Mouse (Mus musculus): Measurements from ENCODE around the gene Arhgef3. TPM values are rescaled to one million over a fixed set of nuclear protein-coding genes. Genes with fewer than 3 reads are reported as not detected.
A peak's percentile ranks its signal among the peaks of the same experiment; 100 is the strongest.

Gene Arhgef3
- total RNA-seq, 2 experiments from 2014 or later, result 8.1 to 10.9 TPM

DNA sequence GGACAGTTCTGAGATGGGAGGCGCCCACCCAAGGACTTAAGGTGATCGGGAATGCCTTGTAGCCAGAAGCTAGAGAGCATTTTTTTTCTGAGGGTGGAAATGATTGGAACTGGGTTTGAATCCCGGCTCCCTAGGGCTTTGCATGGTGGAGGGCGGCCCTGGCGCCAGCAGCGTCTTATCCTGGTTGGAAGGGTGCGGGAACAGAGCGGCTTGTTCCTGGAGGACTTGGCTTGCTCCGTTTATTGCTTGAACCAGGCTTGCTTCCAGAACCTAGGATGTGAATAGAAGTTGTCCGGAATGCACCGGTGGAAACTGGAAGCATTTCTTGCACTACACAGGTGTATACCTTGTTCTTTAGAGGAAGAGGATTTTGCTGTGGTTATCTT is 569 bp downstream of the Arhgef3 start:
- DNase-seq, result peak; percentile 61

- no peak for DNase-seq
Measured at GRCm38 (mm10) chr14:27115991-27116390, 1.3 kb downstream of the Arhgef3 start.

DNA sequence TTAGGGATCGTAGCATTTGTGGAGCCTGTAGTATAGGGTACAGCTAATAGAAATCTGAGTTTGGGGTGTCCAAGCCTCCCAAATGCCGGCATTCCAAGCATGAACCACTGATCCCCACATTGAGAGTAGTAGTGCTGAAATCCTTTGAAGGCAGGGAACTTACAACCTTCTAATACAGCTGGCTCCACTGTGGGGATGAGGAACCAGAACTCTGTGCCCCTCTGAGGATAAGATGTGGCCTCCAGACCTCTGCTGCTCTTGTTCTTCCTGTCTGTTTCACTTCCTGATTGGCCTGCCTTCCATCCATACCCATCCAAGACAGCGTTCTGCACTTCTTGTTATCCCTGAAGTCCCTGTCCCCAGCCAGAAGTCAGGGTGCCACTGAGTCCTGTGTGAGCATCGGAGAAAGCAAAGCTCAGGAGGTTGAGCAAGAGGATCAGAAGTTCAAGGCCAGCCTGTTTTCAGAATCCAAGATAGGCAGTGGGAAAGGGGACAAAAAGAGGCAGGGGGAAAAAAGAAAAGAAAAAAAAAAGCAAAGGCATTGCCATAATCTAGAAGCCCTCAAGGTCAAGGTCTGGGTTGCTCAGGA is 2.0 kb downstream of the Arhgef3 start:
- no peak for DNase-seq

- DNase-seq, result no peak
Measured at GRCm38 (mm10) chr14:27118546-27118945, 3.8 kb downstream of the Arhgef3 start.

GRCm38 (mm10) chr14:27122646-27123045 is 7.9 kb downstream of the Arhgef3 start:
- no peak for DNase-seq

GRCm38 (mm10) chr14:27123543-27123942 is 8.8 kb downstream of the Arhgef3 start:
- DNase-seq, result peak; percentile 55

DNA sequence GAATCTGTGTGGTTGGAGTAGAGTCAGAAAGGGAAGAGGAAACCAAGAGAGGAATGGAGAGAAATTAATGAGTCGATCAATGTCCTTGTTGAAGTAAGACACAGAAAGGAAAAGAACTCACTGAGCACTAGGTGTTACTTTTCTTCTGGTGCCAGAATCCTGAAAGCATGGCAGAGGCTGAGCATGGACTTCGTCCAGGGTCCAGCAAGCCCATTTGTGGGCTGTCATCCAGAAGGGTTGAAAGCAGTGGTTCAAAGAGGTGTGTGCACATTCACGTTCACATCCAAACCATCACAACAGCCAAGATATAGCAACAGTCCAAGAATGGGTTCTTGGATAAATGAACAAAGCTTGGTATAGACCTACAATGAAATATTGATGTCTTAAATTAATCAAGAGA is 15.3 kb downstream of the Arhgef3 start:
- DNase-seq, result no peak

DNA sequence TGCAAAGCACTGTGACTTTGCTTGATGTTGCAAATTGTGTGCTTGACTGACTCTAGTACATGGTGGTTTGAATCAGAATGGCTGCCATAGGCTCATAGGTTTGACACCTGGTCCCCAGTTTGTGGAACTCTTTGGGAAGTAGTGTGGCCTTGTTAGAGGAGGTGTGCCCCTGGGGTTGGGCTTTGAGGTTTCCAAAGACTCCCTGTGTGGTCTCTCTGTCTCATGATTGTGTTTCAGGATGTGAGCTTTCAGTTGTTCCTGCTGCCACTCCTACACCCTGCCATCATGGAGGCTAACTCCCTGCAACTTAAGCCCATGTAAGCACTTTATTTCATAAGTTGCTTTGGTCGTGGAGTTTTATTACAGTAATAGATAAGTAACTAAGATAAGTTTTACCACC is 16.0 kb downstream of the Arhgef3 start:
- no peak for DNase-seq

DNA sequence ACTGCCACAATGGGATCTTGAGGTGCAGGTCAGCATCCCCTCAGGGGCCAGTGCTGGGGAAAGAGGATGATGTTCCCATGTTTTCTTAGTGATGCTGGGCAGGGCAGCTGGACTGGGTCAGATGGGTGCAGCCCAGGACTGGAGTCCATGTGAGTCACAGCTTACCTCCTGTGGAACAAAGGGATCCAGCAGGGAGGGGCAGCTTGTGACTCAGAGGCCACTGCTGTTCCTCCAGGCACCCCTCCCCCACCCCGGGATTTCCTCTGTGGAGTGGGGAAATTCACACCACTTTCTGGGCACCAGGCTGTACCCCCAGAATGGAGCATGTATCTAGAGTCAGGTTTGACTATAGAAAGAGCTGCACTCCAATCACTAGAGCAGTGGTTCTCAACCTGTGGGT is 16.8 kb downstream of the Arhgef3 start:
- DNase-seq, result no peak

- DNase-seq, result no peak
Measured at GRCm38 (mm10) chr14:27138891-27139290, 24.2 kb downstream of the Arhgef3 start.

DNA sequence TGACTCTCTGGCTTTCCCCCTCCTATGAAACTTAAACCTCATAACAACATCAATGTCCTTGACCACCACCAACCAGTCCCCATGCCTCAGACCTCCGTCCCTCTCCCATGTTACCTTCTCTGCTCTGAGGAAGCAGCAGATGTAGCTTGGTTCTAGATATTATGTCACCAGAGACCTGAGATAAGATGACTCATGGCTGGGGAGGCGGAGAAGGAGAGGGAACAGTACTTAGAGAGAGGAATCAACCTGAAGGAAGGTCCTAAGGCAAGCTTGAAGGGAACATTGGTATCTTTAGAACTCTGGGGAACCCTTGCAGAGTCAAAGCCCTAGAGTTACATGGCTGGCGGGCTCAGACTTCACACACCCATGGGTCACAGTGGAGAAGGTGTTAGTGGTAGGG is 25.3 kb downstream of the Arhgef3 start:
- no peak for DNase-seq

DNA sequence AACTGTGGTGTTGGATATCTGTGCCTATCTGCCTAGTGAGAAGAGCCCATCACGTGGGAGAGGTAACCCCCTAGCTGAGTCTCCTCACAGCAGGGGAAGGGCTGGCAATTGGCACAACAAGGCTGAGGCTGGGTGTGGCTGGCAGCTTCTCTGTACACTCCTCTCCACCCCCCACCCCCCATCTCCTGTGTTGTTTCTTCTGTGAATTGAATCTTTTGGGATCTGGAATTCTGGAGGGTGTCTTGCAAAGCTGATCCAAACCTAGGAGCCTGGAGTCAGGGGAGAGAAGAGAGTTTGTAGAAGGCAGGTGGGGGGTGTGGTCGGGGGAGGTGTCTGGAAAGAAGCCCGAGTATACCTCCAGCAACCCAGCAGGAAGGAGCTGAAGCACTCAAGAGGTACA is 26.8 kb downstream of the Arhgef3 start:
- no peak for DNase-seq

GRCm38 (mm10) chr14:27142680-27143079 is 28.0 kb downstream of the Arhgef3 start:
- DNase-seq, result no peak

GRCm38 (mm10) chr14:27145171-27146045 is 30.7 kb downstream of the Arhgef3 start:
- peak; percentile 29 for DNase-seq

DNA sequence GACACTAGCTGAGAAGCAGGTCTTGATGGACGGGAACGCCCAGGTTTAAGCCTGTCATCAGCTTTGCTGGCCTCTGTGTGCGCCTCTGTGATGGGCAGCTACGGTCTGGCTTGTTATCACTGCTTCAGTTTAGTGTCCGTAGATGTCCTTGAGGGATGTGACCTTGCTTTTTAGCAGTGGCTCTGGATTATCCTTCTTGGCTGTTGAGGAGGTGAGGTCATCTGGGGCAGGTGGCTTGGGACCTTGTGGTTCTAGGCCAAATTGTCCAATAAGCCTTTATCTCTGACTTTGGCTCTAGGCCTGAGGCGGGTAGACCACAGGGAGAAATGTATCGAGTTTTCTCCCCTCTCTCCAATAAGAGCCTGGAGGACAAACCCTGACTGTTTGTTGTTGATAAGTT is 33.0 kb downstream of the Arhgef3 start:
- no peak for DNase-seq

DNA sequence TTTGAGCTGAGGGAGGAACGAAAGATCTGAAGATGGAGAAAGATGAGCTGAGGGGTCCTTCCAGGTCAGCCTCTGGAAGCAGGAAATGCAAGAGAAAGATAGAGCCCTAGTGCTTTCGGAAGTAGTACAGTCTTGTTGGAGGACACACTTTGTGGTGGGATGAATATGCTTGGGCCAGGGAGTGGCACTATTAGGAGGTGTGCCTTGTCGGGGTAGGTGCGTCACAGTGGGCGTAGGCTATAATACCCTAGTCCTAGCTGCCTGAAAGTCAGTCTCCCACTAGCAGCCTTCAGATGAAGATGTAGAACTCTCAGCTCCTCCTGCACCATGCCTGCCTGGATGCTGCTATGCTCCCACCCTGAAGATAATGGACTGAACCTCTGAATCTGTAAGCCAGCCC is 34.7 kb downstream of the Arhgef3 start:
- no peak for DNase-seq

- no peak for DNase-seq
Measured at GRCm38 (mm10) chr14:27150011-27150640, 35.4 kb downstream of the Arhgef3 start.

- peak; percentile 31 for DNase-seq
Measured at GRCm38 (mm10) chr14:27151432-27151831, 36.7 kb downstream of the Arhgef3 start.

GRCm38 (mm10) chr14:27155088-27155487 is 40.4 kb downstream of the Arhgef3 start:
- no peak for DNase-seq

GRCm38 (mm10) chr14:27156032-27156431 is 41.3 kb downstream of the Arhgef3 start:
- DNase-seq, result no peak

DNA sequence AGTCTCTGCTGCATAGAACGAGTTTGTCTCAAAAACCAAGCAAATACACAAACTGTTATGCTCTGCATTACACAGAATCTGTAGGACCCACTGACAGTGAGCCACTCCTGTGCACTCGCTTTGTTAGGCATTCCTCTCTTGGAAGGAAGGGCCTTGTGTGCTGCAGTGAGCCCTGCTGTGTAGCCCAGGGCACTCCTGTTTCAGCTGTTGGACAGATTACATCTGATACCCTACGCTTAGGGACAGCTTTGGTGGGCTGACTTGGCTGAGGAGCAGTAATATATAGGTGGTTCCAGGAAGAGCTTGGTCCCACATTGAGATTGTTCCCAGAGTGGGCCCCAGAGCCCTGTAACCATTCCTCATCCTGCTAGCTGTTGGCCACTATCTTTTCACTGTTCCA is 43.4 kb downstream of the Arhgef3 start:
- DNase-seq, result no peak

- no peak for DNase-seq
Measured at GRCm38 (mm10) chr14:27158782-27159181, 44.1 kb downstream of the Arhgef3 start.

- DNase-seq, result no peak
Measured at GRCm38 (mm10) chr14:27160762-27161161, 46.1 kb downstream of the Arhgef3 start.

Measured in gastrocnemius, postnatal 25 days (tissue).